Mouse (Mus musculus) embryonic facial prominence, embryonic 14.5 days (tissue): ENCODE measurements around the gene Tpsab1. TPM values are rescaled to one million over a fixed set of nuclear protein-coding genes. Genes with fewer than 3 reads are reported as not detected.

Source experiments
- ATAC-seq: fragments of 200-750 bp; cut with Nextera tagmentation; 2 replicates; pipeline ENCODE4 v1.8.0; 2017; ENCODE audit warnings: low read depth, moderate number of reproducible peaks, moderate TSS enrichment
- DNase-seq: peaks from one replicate; pipeline ENCODE4 v3.0.0-alpha.2; 2015; ENCODE audit warnings: low spot score
- H3K27ac ChIP-seq: fragments of 300-500 bp; sonication (generic); replicated peaks from 2 replicates; pipeline ENCODE4 v1.5.1; 2014; ENCODE audit warnings: low read depth, mild to moderate bottlenecking, low read length, moderate library complexity
- H3K27me3 ChIP-seq: fragments of 300-500 bp; sonication (generic); replicated peaks from 2 replicates; pipeline ENCODE4 v1.6.1; 2014; ENCODE audit warnings: low read length; ENCODE audit not compliant: control insufficient read depth, insufficient read depth
- H3K36me3 ChIP-seq: fragments of 300-500 bp; sonication (generic); 2 replicates; pipeline ENCODE4 v1.6.1; 2014; ENCODE audit warnings: low read length, mixed read lengths; ENCODE audit not compliant: control insufficient read depth, insufficient read depth
- H3K4me1 ChIP-seq: fragments of 300-500 bp; sonication (generic); 2 replicates; pipeline ENCODE4 v1.6.1; 2014; ENCODE audit warnings: antibody characterized with exemption, low read length; ENCODE audit not compliant: control insufficient read depth, insufficient read depth
- H3K4me2 ChIP-seq: fragments of 300-500 bp; sonication (generic); 2 replicates; pipeline ENCODE4 v1.6.1; 2014; ENCODE audit warnings: low read depth, mild to moderate bottlenecking, low read length, moderate library complexity, mixed read lengths
- H3K4me3 ChIP-seq: fragments of 300-500 bp; sonication (generic); 2 replicates; pipeline ENCODE4 v1.5.1; 2014; ENCODE audit warnings: low read depth, mild to moderate bottlenecking, low read length
- H3K9ac ChIP-seq: fragments of 300-500 bp; sonication (generic); 2 replicates; pipeline ENCODE4 v1.6.1; 2014; ENCODE audit warnings: low read depth, mild to moderate bottlenecking, low read length, moderate library complexity, mixed read lengths
- H3K9me3 ChIP-seq: fragments of 300-500 bp; sonication (generic); 2 replicates; pipeline ENCODE4 v1.6.1; 2016; ENCODE audit warnings: low read length; ENCODE audit not compliant: control insufficient read depth
- whole genome bisulfite sequencing: fragments of 180-500 bp; shearing (Covaris S2); extraction: QIAGEN DNeasy Blood & Tissue Kit; methylation state at CpG from one replicate; pipeline ENCODE4 v1.1.7; 2014; 5-methylcytosine and 5-hydroxymethylcytosine counted together
- polyA plus RNA-seq: library from polyadenylated mRNA; unstranded; fragments of >200 nt; fragmentation: Nextera tagmentation; extraction: Ambion mirVana; gene quantifications from 2 replicates; pipeline ENCODE4 v1.2.1, GENCODE M21; 2014

Tpsab1 gene
- polyA plus RNA-seq, 1 experiment from 2014 or later = 1.0 TPM

GRCm38 (mm10) chr17:25294111-25294510 is 51.3 kb downstream of the Tpsab1 start:
- 0 out of 2 replicates have a peak, but pooled peaks have one; percentile 57 for ATAC-seq

DNA sequence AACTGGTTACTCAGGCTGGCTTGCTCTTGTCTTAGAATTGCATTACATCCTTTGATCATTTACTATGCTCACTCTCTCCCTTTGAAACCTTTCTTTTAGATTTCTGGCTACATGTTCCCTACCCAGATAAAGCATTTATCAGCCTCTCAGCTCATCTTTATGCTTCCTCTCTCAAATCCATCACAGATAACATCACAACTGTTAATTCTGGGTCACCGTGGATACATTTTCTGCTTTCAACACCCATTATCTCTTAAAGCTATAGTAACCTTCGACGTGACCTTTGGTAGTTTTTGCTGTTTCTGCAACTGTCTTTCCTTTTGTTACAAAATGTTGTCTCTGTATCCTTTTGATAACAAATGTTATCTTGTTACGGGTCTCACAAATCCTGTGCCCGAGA is 51.9 kb downstream of the Tpsab1 start:
- H3K27me3 ChIP-seq = no peaks in the 10 kb centered on the region
- WGBS = 65% methylated on average over 5 of the region's 5 CpGs
- no peak overlapping the region for H3K9ac ChIP-seq
- H3K4me3 ChIP-seq = no peak overlapping the region
- no peak for ATAC-seq
- no peaks in the 10 kb centered on the region for H3K36me3 ChIP-seq
- no peaks in the 10 kb centered on the region for H3K9me3 ChIP-seq
- peak; percentile 15 for DNase-seq
- no peak overlapping the region for H3K4me2 ChIP-seq
- no peaks in the 10 kb centered on the region for H3K4me1 ChIP-seq
- no peak overlapping the region for H3K27ac ChIP-seq

More at GRCm38 (mm10) chr17:25294111-25294510, 51.3 kb downstream of the Tpsab1 start:
- Histone ChIP-seq H3K4me1 (no peaks in the 10 kb centered on the region), H3K9ac (no peak overlapping the region), H3K27ac (no peak overlapping the region), H3K27me3 (no peaks in the 10 kb centered on the region), H3K4me3 (no peak overlapping the region), H3K4me2 (no peak overlapping the region), H3K36me3 (no peaks in the 10 kb centered on the region), H3K9me3 (no peaks in the 10 kb centered on the region)
- WGBS = 67% methylated on average over 1 of the region's 1 CpGs
- peak; percentile 54 for DNase-seq

Other genes with a start within 250 kb of the Tpsab1 start
- 24.8 and 37.2 TPM in 2 replicates for gene Telo2, start 229.6 kb downstream of the Tpsab1 start, polyA plus RNA-seq
- 1.8 and 2.9 TPM in 2 replicates for gene Ptx4, start 224.8 kb downstream of the Tpsab1 start, polyA plus RNA-seq
- gene Clcn7, start 212.2 kb downstream of the Tpsab1 start, polyA plus RNA-seq = 21.4 and 22.6 TPM in 2 replicates
- not detected in 2 replicates for gene Ccdc154, start 183.1 kb downstream of the Tpsab1 start, polyA plus RNA-seq
- 0.25 TPM in 1 of 2 replicates, not detected in the other for gene Gm38655, start 170.1 kb downstream of the Tpsab1 start, polyA plus RNA-seq
- gene BC003965, start 161.0 kb downstream of the Tpsab1 start, polyA plus RNA-seq = 28.1 and 29.2 TPM in 2 replicates
- gene Unkl, start 157.2 kb downstream of the Tpsab1 start, polyA plus RNA-seq = 5.6 and 5.8 TPM in 2 replicates
- 32.4 and 34.9 TPM in 2 replicates for gene Gnptg, start 105.4 kb downstream of the Tpsab1 start, polyA plus RNA-seq
- gene Tsr3, start 105.4 kb downstream of the Tpsab1 start, polyA plus RNA-seq = 39.1 and 48.7 TPM in 2 replicates
- gene Baiap3, start 89.2 kb downstream of the Tpsab1 start, polyA plus RNA-seq = 0.42 and 1.1 TPM in 2 replicates
- 482 and 517 TPM in 2 replicates for gene Ube2i, start 70.9 kb downstream of the Tpsab1 start, polyA plus RNA-seq
- 3.1 and 4.4 TPM in 2 replicates for gene Prss34, start 47.2 kb downstream of the Tpsab1 start, polyA plus RNA-seq
- gene Prss28, start 36.9 kb downstream of the Tpsab1 start, polyA plus RNA-seq = not detected in 2 replicates
- gene Prss29, start 26.9 kb downstream of the Tpsab1 start, polyA plus RNA-seq = not detected in 2 replicates
- 47.8 and 101 TPM in 2 replicates for gene Tpsb2, start 20.7 kb upstream of the Tpsab1 start, polyA plus RNA-seq
- gene Tpsg1, start 23.7 kb upstream of the Tpsab1 start, polyA plus RNA-seq = 8.0 and 9.5 TPM in 2 replicates
- gene Cacna1h, start 88.2 kb upstream of the Tpsab1 start, polyA plus RNA-seq = 4.9 and 5.2 TPM in 2 replicates
- gene Tekt4, start 109.1 kb upstream of the Tpsab1 start, polyA plus RNA-seq = 0.22 and 3.0 TPM in 2 replicates
- not detected in 2 replicates for gene Sstr5, start 151.7 kb upstream of the Tpsab1 start, polyA plus RNA-seq
- gene Sox8, start 225.1 kb upstream of the Tpsab1 start, polyA plus RNA-seq = 15.8 and 18.0 TPM in 2 replicates
- 27.3 and 30.1 TPM in 2 replicates for gene Lmf1, start 233.5 kb upstream of the Tpsab1 start, polyA plus RNA-seq